Mouse (Mus musculus) heart, embryonic 13.5 days (tissue): Measurements from ENCODE around the gene Gm12184. TPM values are rescaled to one million over a fixed set of nuclear protein-coding genes. Genes with fewer than 3 reads are reported as not detected.

Source experiments
- ATAC-seq: fragments of 200-750 bp; cut with Nextera tagmentation; 2 replicates; pipeline ENCODE4 v1.8.0; 2017; ENCODE audit warnings: moderate TSS enrichment; ENCODE audit not compliant: insufficient number of reproducible peaks, low FRiP score, low TSS enrichment; ENCODE audit errors: extremely low read depth
- H3K27ac ChIP-seq: fragments of 300-500 bp; sonication (generic); replicated peaks from 2 replicates; pipeline ENCODE4 v1.5.1; 2015; ENCODE audit warnings: moderate library complexity, mild to moderate bottlenecking, inconsistent platforms
- H3K27me3 ChIP-seq: fragments of 300-500 bp; sonication (generic); replicated peaks from 2 replicates; pipeline ENCODE4 v1.6.1; 2015; ENCODE audit warnings: mild to moderate bottlenecking, inconsistent platforms
- H3K36me3 ChIP-seq: fragments of 300-500 bp; sonication (generic); 2 replicates; pipeline ENCODE4 v1.6.1; 2015; ENCODE audit warnings: mild to moderate bottlenecking, inconsistent platforms
- H3K4me1 ChIP-seq: fragments of 300-500 bp; sonication (generic); 2 replicates; pipeline ENCODE4 v1.6.1; 2015; ENCODE audit warnings: inconsistent platforms
- H3K4me2 ChIP-seq: fragments of 300-500 bp; sonication (generic); 2 replicates; pipeline ENCODE4 v1.6.1; 2015; ENCODE audit warnings: inconsistent platforms, mild to moderate bottlenecking, moderate library complexity
- H3K4me3 ChIP-seq: fragments of 300-500 bp; sonication (generic); 2 replicates; pipeline ENCODE4 v1.5.1; 2015; ENCODE audit warnings: moderate library complexity, mild to moderate bottlenecking, inconsistent platforms
- H3K9ac ChIP-seq: fragments of 300-500 bp; sonication (generic); 2 replicates; pipeline ENCODE4 v1.6.1; 2015; ENCODE audit warnings: inconsistent platforms, mild to moderate bottlenecking, moderate library complexity
- H3K9me3 ChIP-seq: fragments of 300-500 bp; sonication (generic); 2 replicates; pipeline ENCODE4 v1.6.1; 2016; ENCODE audit warnings: inconsistent platforms
- WGBS: fragments of 180-500 bp; shearing (Covaris S2); methylation state at CpG from one replicate; pipeline ENCODE4 v1.1.7; 2015; ENCODE audit warnings: mixed read lengths; 5-methylcytosine and 5-hydroxymethylcytosine counted together
- polyA plus RNA-seq: library from polyadenylated mRNA; unstranded; fragments of >200 nt; fragmentation: Nextera tagmentation; extraction: Ambion mirVana; gene quantifications from 2 replicates; pipeline ENCODE4 v1.2.1, GENCODE M21; 2015

Gene Gm12184
- polyA plus RNA-seq, 1 experiment from 2014 or later: 1.2 TPM

DNA sequence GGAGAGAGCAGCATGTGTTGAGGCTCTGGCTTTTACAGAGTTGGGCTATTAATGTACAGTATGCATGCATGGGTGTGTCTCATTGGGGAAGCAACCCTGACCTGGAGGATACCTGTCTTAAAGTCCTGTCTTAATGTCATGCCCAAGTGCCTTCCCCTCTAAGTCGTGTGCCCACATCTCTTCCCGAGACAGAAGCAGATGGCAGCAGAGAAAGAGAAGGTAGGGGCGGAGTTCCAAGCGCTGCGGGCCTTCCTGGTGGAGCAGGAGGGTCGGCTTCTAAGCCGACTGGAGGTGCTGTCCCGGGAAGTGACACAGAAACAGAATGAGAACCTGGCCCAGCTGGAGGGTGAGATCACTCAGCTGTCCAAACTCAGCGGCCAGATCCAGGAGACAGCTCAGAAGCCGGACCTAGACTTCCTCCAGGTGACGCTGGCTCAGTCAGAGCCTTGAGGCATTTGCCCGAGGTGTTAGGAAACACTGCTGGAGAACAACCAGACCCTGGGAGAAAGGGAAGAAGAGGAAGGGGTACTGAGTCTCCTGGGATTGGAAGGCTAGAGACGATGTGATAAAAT, 18.9 kb upstream of the Gm12184 start:
- Histone ChIP-seq H3K9me3 (no peaks in the 10 kb centered on the region), H3K27me3 (peaks cover 49% of the 10 kb centered on the region), H3K27ac (no peak overlapping the region), H3K9ac (no peak overlapping the region), H3K36me3 (no peaks in the 10 kb centered on the region), H3K4me1 (0 out of 2 replicates have a peak, but pooled peaks cover 4% of the 10 kb centered on the region), H3K4me3 (no peak overlapping the region), H3K4me2 (no peak overlapping the region)
- no peak for ATAC-seq
- WGBS: 24% methylated on average over 13 of the region's 13 CpGs

GRCm38 (mm10) chr11:48844309-48844708, 17.9 kb upstream of the Gm12184 start:
- WGBS: 60% methylated on average over 6 of the region's 6 CpGs
- Histone ChIP-seq H3K4me3 (no peak overlapping the region), H3K36me3 (no peaks in the 10 kb centered on the region), H3K4me1 (no peaks in the 10 kb centered on the region), H3K9me3 (no peaks in the 10 kb centered on the region), H3K4me2 (no peak overlapping the region), H3K9ac (no peak overlapping the region), H3K27ac (no peak overlapping the region), H3K27me3 (peaks cover 45% of the 10 kb centered on the region)
- no peak for ATAC-seq

DNA sequence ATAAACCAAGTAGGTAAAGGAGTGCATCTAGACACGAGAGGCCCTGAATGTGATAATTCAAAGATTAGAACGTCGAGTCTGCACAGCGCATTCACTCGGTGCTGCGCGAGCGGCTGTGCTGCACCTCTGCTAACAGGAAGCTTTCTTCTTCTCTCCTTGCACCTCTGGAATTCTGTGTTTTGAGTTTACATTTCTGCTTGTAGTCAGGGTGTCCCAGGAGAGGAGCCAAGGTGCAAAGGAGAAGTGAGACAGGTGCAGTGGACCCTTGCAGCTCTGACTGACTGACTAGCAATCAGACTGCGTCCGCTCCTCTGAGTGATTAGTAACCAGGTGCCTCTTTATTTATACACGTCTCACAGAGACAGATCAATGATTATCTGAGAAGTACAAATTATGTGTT, 16.7 kb upstream of the Gm12184 start:
- ATAC-seq: no peak
- no peaks in the 10 kb centered on the region for H3K9me3 ChIP-seq
- no peak overlapping the region for H3K27ac ChIP-seq
- no peak overlapping the region for H3K4me2 ChIP-seq
- H3K36me3 ChIP-seq: no peaks in the 10 kb centered on the region
- H3K4me3 ChIP-seq: no peak overlapping the region
- H3K4me1 ChIP-seq: peaks cover 7% of the 10 kb centered on the region
- H3K27me3 ChIP-seq: peaks cover 37% of the 10 kb centered on the region
- H3K9ac ChIP-seq: no peak overlapping the region
- WGBS: 73% methylated on average over 11 of the region's 11 CpGs

- Histone ChIP-seq H3K4me3 (no peak overlapping the region), H3K4me2 (no peak overlapping the region), H3K4me1 (peaks cover 9% of the 10 kb centered on the region), H3K9me3 (no peaks in the 10 kb centered on the region), H3K27ac (no peak overlapping the region), H3K36me3 (no peaks in the 10 kb centered on the region), H3K27me3 (peaks cover 34% of the 10 kb centered on the region), H3K9ac (no peak overlapping the region)
- WGBS: 72% methylated on average over 4 of the region's 4 CpGs
- ATAC-seq: no peak
These were observed 15.9 kb upstream of the Gm12184 start for GRCm38 (mm10) chr11:48842378-48842792.

- no peaks in the 10 kb centered on the region for H3K9me3 ChIP-seq
- H3K4me1 ChIP-seq: peaks cover 15% of the 10 kb centered on the region
- ATAC-seq: no peak
- H3K27me3 ChIP-seq: peaks cover 44% of the 10 kb centered on the region
- H3K9ac ChIP-seq: no peak overlapping the region
- no peak overlapping the region for H3K27ac ChIP-seq
- no peaks in the 10 kb centered on the region for H3K36me3 ChIP-seq
- H3K4me2 ChIP-seq: no peak overlapping the region
- 77% methylated on average over 5 of the region's 5 CpGs for WGBS
- H3K4me3 ChIP-seq: no peak overlapping the region
These were observed 14.8 kb upstream of the Gm12184 start for GRCm38 (mm10) chr11:48841213-48841612.

DNA sequence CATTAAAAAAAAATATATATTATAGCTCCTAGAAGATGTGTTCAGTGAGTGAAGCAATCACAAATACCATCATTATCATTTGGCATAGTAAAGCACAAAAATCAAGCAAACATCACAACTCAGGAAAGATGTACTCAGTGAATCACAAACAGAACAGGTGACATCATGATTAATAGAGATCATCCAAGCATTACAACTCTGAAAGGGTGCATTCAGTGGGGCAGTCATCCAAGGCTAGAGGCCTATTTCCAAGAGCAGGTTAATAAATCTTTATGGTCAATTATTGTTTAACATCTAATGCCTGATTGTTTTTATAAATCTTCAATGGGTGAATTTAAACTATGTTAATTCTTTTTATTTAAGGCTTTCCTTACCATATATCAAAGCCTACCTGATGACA, 14.3 kb upstream of the Gm12184 start:
- Histone ChIP-seq H3K4me2 (no peak overlapping the region), H3K9ac (no peak overlapping the region), H3K36me3 (no peaks in the 10 kb centered on the region), H3K27ac (no peak overlapping the region), H3K4me1 (peaks cover 15% of the 10 kb centered on the region), H3K9me3 (no peaks in the 10 kb centered on the region), H3K27me3 (peaks cover 48% of the 10 kb centered on the region), H3K4me3 (no peak overlapping the region)
- ATAC-seq: no peak

GRCm38 (mm10) chr11:48838879-48839680, 12.6 kb upstream of the Gm12184 start:
- H3K9ac ChIP-seq: no peak overlapping the region
- H3K27me3 ChIP-seq: peaks cover 35% of the 10 kb centered on the region
- 72% methylated on average over 10 of the region's 10 CpGs for WGBS

GRCm38 (mm10) chr11:48838181-48838797, 11.8 kb upstream of the Gm12184 start:
- H3K4me2 ChIP-seq: peak overlapping the region; percentile 92
- peak overlapping the region; percentile 89 for H3K4me3 ChIP-seq
- WGBS: 2% methylated on average over 16 of the region's 16 CpGs
- peak overlapping the region; percentile 42 for H3K27ac ChIP-seq
- H3K27me3 ChIP-seq: peaks cover 35% of the 10 kb centered on the region
- H3K4me1 ChIP-seq: peaks cover 19% of the 10 kb centered on the region
- H3K9ac ChIP-seq: peak overlapping the region; percentile 88
- no peaks in the 10 kb centered on the region for H3K36me3 ChIP-seq
- ATAC-seq: 0 out of 2 replicates have a peak, but pooled peaks have one; percentile 16
- no peaks in the 10 kb centered on the region for H3K9me3 ChIP-seq

More at GRCm38 (mm10) chr11:48838879-48839680, 12.6 kb upstream of the Gm12184 start:
- no peaks in the 10 kb centered on the region for H3K36me3 ChIP-seq
- ATAC-seq: no peak
- no peak overlapping the region for H3K27ac ChIP-seq
- no peak overlapping the region for H3K4me3 ChIP-seq
- H3K9me3 ChIP-seq: no peaks in the 10 kb centered on the region
- peak overlapping the region; percentile 92 for H3K4me2 ChIP-seq
- peaks cover 19% of the 10 kb centered on the region for H3K4me1 ChIP-seq

- H3K4me3 ChIP-seq: peak overlapping the region; percentile 89
- under 1% methylated on average over 73 of the region's 77 CpGs for WGBS
- H3K9me3 ChIP-seq: no peaks in the 10 kb centered on the region
- H3K36me3 ChIP-seq: no peaks in the 10 kb centered on the region
- H3K27me3 ChIP-seq: peaks cover 27% of the 10 kb centered on the region
- peak overlapping the region; percentile 88 for H3K9ac ChIP-seq
- 0 out of 2 replicates have a peak, but pooled peaks have one; percentile 16 for ATAC-seq
- H3K27ac ChIP-seq: peak overlapping the region; percentile 42
- H3K4me2 ChIP-seq: peak overlapping the region; percentile 92
- H3K4me1 ChIP-seq: peaks cover 19% of the 10 kb centered on the region
These were observed 11.1 kb upstream of the Gm12184 start for GRCm38 (mm10) chr11:48837310-48838180.

GRCm38 (mm10) chr11:48836990-48837309, 10.5 kb upstream of the Gm12184 start:
- peaks cover 19% of the 10 kb centered on the region for H3K4me1 ChIP-seq
- H3K4me2 ChIP-seq: peak overlapping the region; percentile 92
- peak overlapping the region; percentile 88 for H3K9ac ChIP-seq
- H3K27me3 ChIP-seq: peaks cover 22% of the 10 kb centered on the region
- no peaks in the 10 kb centered on the region for H3K9me3 ChIP-seq
- H3K36me3 ChIP-seq: no peaks in the 10 kb centered on the region
- 16% methylated on average over 11 of the region's 11 CpGs for WGBS
- H3K4me3 ChIP-seq: peak overlapping the region; percentile 89
- H3K27ac ChIP-seq: no peak overlapping the region
- no peak for ATAC-seq

DNA sequence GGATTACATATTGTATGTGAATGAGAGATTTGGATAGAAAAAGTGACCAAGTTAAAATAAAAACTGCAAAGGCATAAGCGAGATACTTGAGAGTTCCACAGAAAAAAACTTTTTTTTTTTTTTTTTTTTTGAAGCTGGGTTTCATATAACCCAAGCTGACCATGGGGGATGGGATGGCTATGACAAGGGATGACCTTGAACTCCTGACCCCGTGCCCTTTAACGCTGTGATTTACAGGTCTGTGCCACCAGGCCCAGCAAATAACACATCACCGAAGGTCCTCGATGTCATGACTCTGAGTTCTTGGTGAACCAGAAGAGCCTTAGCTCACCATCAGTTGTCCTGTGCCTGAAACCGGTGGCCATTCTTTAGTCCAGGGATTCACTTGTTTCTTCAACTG, 9.5 kb upstream of the Gm12184 start:
- Histone ChIP-seq H3K4me2 (no peak overlapping the region), H3K27ac (no peak overlapping the region), H3K9ac (no peak overlapping the region), H3K36me3 (no peaks in the 10 kb centered on the region), H3K4me3 (no peak overlapping the region), H3K9me3 (no peaks in the 10 kb centered on the region), H3K27me3 (peaks cover 22% of the 10 kb centered on the region), H3K4me1 (peaks cover 19% of the 10 kb centered on the region)
- ATAC-seq: no peak
- WGBS: 69% methylated on average over 6 of the region's 6 CpGs
